Mouse (Mus musculus): Measurements from ENCODE around the gene Reln. TPM values are rescaled to one million over a fixed set of nuclear protein-coding genes. Genes with fewer than 3 reads are reported as not detected.
A peak's percentile ranks its signal among the peaks of the same experiment; 100 is the strongest.

The Reln gene
- polyA plus RNA-seq, 1 experiment from 2014 or later: 1.8 TPM

- DNase-seq: no peak
- TF ChIP-seq CTCF (IDR thresholded peaks at IDR 0.05; ENCODE audit: low read depth): no peak
- Histone ChIP-seq H3K9me3 (ENCODE audit: low read depth, low read length) (no peaks in the 10 kb centered on the region), H3K27me3 (ENCODE audit: insufficient read depth, low read length) (no peaks in the 10 kb centered on the region), H3K9ac (no peak overlapping the region), H3K27ac (ENCODE audit: low read depth) (no peak overlapping the region), H3K36me3 (ENCODE audit: insufficient read depth) (no peaks in the 10 kb centered on the region), H3K4me1 (ENCODE audit: insufficient read depth) (no peaks in the 10 kb centered on the region), H3K4me3 (ENCODE audit: low read depth, low read length) (no peak overlapping the region), H3K4me2 (no peak overlapping the region)
- 71% methylated on average over 13 of the region's 13 CpGs for WGBS
- ATAC-seq (ENCODE audit: insufficient read depth): no peak
Measured at GRCm38 (mm10) chr5:21934811-21935396, 409.6 kb downstream of the Reln start.

- 89% methylated on average over 4 of the region's 4 CpGs for WGBS
- no peak overlapping the region for H3K4me2 ChIP-seq
- ATAC-seq (ENCODE audit: insufficient read depth): no peak
Measured at GRCm38 (mm10) chr5:21934173-21934698, 410.3 kb downstream of the Reln start.

GRCm38 (mm10) chr5:21933340-21934075, 411.0 kb downstream of the Reln start:
- Histone ChIP-seq H3K4me2 (no peak overlapping the region), H3K36me3 (ENCODE audit: insufficient read depth) (no peaks in the 10 kb centered on the region), H3K27ac (ENCODE audit: low read depth) (no peak overlapping the region), H3K4me3 (ENCODE audit: low read depth, low read length) (no peak overlapping the region), H3K4me1 (ENCODE audit: insufficient read depth) (no peaks in the 10 kb centered on the region), H3K9me3 (ENCODE audit: low read depth, low read length) (no peaks in the 10 kb centered on the region), H3K27me3 (ENCODE audit: insufficient read depth, low read length) (no peaks in the 10 kb centered on the region), H3K9ac (no peak overlapping the region)
- TF ChIP-seq CTCF (IDR thresholded peaks at IDR 0.05; ENCODE audit: low read depth): peak; percentile 25; the same call in 1 of the 2 replicates
- DNase-seq: peak; percentile 31
- WGBS: 65% methylated on average over 8 of the region's 8 CpGs
- ATAC-seq (ENCODE audit: insufficient read depth): no peak

More at GRCm38 (mm10) chr5:21934173-21934698, 410.3 kb downstream of the Reln start:
- H3K4me1 ChIP-seq (ENCODE audit: insufficient read depth): no peaks in the 10 kb centered on the region
- no peaks in the 10 kb centered on the region for H3K27me3 ChIP-seq (ENCODE audit: insufficient read depth, low read length)
- no peak overlapping the region for H3K27ac ChIP-seq (ENCODE audit: low read depth)
- no peak overlapping the region for H3K9ac ChIP-seq
- DNase-seq: no peak
- no peak for TF ChIP-seq CTCF (IDR thresholded peaks at IDR 0.05; ENCODE audit: low read depth)
- H3K9me3 ChIP-seq (ENCODE audit: low read depth, low read length): no peaks in the 10 kb centered on the region
- H3K36me3 ChIP-seq (ENCODE audit: insufficient read depth): no peaks in the 10 kb centered on the region
- H3K4me3 ChIP-seq (ENCODE audit: low read depth, low read length): no peak overlapping the region

- ATAC-seq (ENCODE audit: insufficient read depth) (no peak), DNase-seq (no peak)
- 72% methylated on average over 4 of the region's 4 CpGs for WGBS
- Histone ChIP-seq H3K27me3 (ENCODE audit: insufficient read depth, low read length) (no peaks in the 10 kb centered on the region), H3K36me3 (ENCODE audit: insufficient read depth) (no peaks in the 10 kb centered on the region), H3K9me3 (ENCODE audit: low read depth, low read length) (no peaks in the 10 kb centered on the region), H3K4me1 (ENCODE audit: insufficient read depth) (no peaks in the 10 kb centered on the region), H3K4me2 (no peak overlapping the region), H3K4me3 (ENCODE audit: low read depth, low read length) (no peak overlapping the region), H3K27ac (ENCODE audit: low read depth) (no peak overlapping the region), H3K9ac (no peak overlapping the region)
- no peak for TF ChIP-seq CTCF (IDR thresholded peaks at IDR 0.05; ENCODE audit: low read depth)
Measured at GRCm38 (mm10) chr5:21931151-21931550, 413.4 kb downstream of the Reln start.

GRCm38 (mm10) chr5:21920310-21920709, 424.2 kb downstream of the Reln start:
- no peak overlapping the region for H3K4me2 ChIP-seq
- no peak for DNase-seq
- H3K9me3 ChIP-seq (ENCODE audit: low read depth, low read length): no peaks in the 10 kb centered on the region
- no peaks in the 10 kb centered on the region for H3K27me3 ChIP-seq (ENCODE audit: insufficient read depth, low read length)
- H3K27ac ChIP-seq (ENCODE audit: low read depth): no peak overlapping the region
- no peaks in the 10 kb centered on the region for H3K4me1 ChIP-seq (ENCODE audit: insufficient read depth)
- WGBS: 72% methylated on average over 6 of the region's 6 CpGs
- TF ChIP-seq CTCF (IDR thresholded peaks at IDR 0.05; ENCODE audit: low read depth): no peak
- no peak overlapping the region for H3K4me3 ChIP-seq (ENCODE audit: low read depth, low read length)
- H3K9ac ChIP-seq: no peak overlapping the region
- no peak for ATAC-seq (ENCODE audit: insufficient read depth)
- no peaks in the 10 kb centered on the region for H3K36me3 ChIP-seq (ENCODE audit: insufficient read depth)

GRCm38 (mm10) chr5:21919281-21919780, 425.2 kb downstream of the Reln start:
- Histone ChIP-seq H3K27me3 (ENCODE audit: insufficient read depth, low read length) (no peaks in the 10 kb centered on the region), H3K4me3 (ENCODE audit: low read depth, low read length) (no peak overlapping the region), H3K36me3 (ENCODE audit: insufficient read depth) (no peaks in the 10 kb centered on the region), H3K9ac (no peak overlapping the region), H3K4me2 (no peak overlapping the region), H3K4me1 (ENCODE audit: insufficient read depth) (no peaks in the 10 kb centered on the region), H3K27ac (ENCODE audit: low read depth) (no peak overlapping the region), H3K9me3 (ENCODE audit: low read depth, low read length) (no peaks in the 10 kb centered on the region)
- 52% methylated on average over 4 of the region's 4 CpGs for WGBS
- TF ChIP-seq CTCF (IDR thresholded peaks at IDR 0.05; ENCODE audit: low read depth): no peak
- DNase-seq (no peak), ATAC-seq (ENCODE audit: insufficient read depth) (no peak)

- Histone ChIP-seq H3K9ac (no peak overlapping the region), H3K9me3 (ENCODE audit: low read depth, low read length) (no peaks in the 10 kb centered on the region), H3K27me3 (ENCODE audit: insufficient read depth, low read length) (no peaks in the 10 kb centered on the region), H3K27ac (ENCODE audit: low read depth) (no peak overlapping the region), H3K4me1 (ENCODE audit: insufficient read depth) (no peaks in the 10 kb centered on the region), H3K4me3 (ENCODE audit: low read depth, low read length) (no peak overlapping the region), H3K36me3 (ENCODE audit: insufficient read depth) (no peaks in the 10 kb centered on the region), H3K4me2 (no peak overlapping the region)
- no peak for DNase-seq
- TF ChIP-seq CTCF (IDR thresholded peaks at IDR 0.05; ENCODE audit: low read depth): peak; percentile 37
- no peak for ATAC-seq (ENCODE audit: insufficient read depth)
Measured at GRCm38 (mm10) chr5:21915973-21916372, 428.5 kb downstream of the Reln start.

All from lung, embryonic 14.5 days (tissue).